In genomic region chr13:38527797-38528650, GRCm38 (mm10) we compare ENCODE assay signal across 8 mouse cellular contexts. TPM values are rescaled to one million over a fixed set of nuclear protein-coding genes. Genes with fewer than 3 reads are reported as not detected.
A peak's percentile ranks its signal among the peaks of the same experiment; 100 is the strongest.
DNase-seq lines count a peak whose midpoint lies in the region; ATAC-seq and TF ChIP-seq lines count a peak whose summit lies in the region.

No protein-coding gene starts in this region.

- H3K4me1 ChIP-seq in ES-Bruce4 (ENCODE audit: control insufficient read depth, insufficient read depth, low read length), result peaks cover 4% of the 10 kb centered on the region
- peaks cover 3% of the 10 kb centered on the region; the same call in 1 of the 2 replicates for H3K4me1 ChIP-seq in forebrain, embryonic 14.5 days (ENCODE audit: control insufficient read depth, insufficient read depth, low read length)
- peaks cover 13% of the 10 kb centered on the region for H3K4me1 ChIP-seq in neural tube, embryonic 14.5 days (ENCODE audit: control insufficient read depth, insufficient read depth, low read length)
- peaks cover 8% of the 10 kb centered on the region for H3K4me1 ChIP-seq in testis, adult 2 months (ENCODE audit: control insufficient read depth, insufficient read depth, low read length)

- no peak for TF ChIP-seq POLR2A in ES-Bruce4 (IDR thresholded peaks at IDR 0.05; ENCODE audit: insufficient read depth, low read length)
- peak; percentile 41 for TF ChIP-seq POLR2A in testis, adult 2 months (IDR thresholded peaks at IDR 0.05; ENCODE audit: control insufficient read depth, low read depth, low read length)

- ATAC-seq in cerebellum, adult (ENCODE audit: insufficient number of reproducible peaks, low FRiP score, low TSS enrichment), result peak; percentile 83
- peak; percentile 96 for ATAC-seq in forebrain, embryonic 14.5 days
- peak; percentile 94 for ATAC-seq in neural tube, embryonic 14.5 days (ENCODE audit: low read depth)

- no peaks in the 10 kb centered on the region; the same call in 1 of the 2 replicates for H3K36me3 ChIP-seq in ES-Bruce4 (ENCODE audit: control insufficient read depth, insufficient read depth, low read length, poor library complexity, severe bottlenecking)
- H3K36me3 ChIP-seq in forebrain, embryonic 14.5 days (ENCODE audit: control insufficient read depth, insufficient read depth, low read length), result peaks cover 2% of the 10 kb centered on the region
- H3K36me3 ChIP-seq in neural tube, embryonic 14.5 days (ENCODE audit: control insufficient read depth, insufficient read depth, low read length), result 0 out of 2 replicates have a peak, but pooled peaks cover under 1% of the 10 kb centered on the region
- no peaks in the 10 kb centered on the region for H3K36me3 ChIP-seq in testis, adult 2 months (ENCODE audit: control insufficient read depth, insufficient read depth, low read length)

- no peaks in the 10 kb centered on the region for H3K9me3 ChIP-seq in ES-Bruce4 (replicated peaks; ENCODE audit: control insufficient read depth, insufficient read depth, low read length, poor library complexity, severe bottlenecking)
- no peaks in the 10 kb centered on the region for H3K9me3 ChIP-seq in forebrain, embryonic 14.5 days (replicated peaks; ENCODE audit: control insufficient read depth, low read length)
- no peaks in the 10 kb centered on the region for H3K9me3 ChIP-seq in neural tube, embryonic 14.5 days (ENCODE audit: control insufficient read depth, low read length)

- no peaks in the 10 kb centered on the region for H3K27me3 ChIP-seq in ES-Bruce4 (ENCODE audit: control insufficient read depth, insufficient read depth, low read length, poor library complexity, severe bottlenecking)
- H3K27me3 ChIP-seq in forebrain, embryonic 14.5 days (replicated peaks; ENCODE audit: control insufficient read depth, insufficient read depth, low read length), result no peaks in the 10 kb centered on the region
- no peaks in the 10 kb centered on the region for H3K27me3 ChIP-seq in neural tube, embryonic 14.5 days (ENCODE audit: control insufficient read depth, insufficient read depth, low read length)
- no peaks in the 10 kb centered on the region for H3K27me3 ChIP-seq in testis, adult 2 months (ENCODE audit: control insufficient read depth, insufficient read depth, low read length)

- TF ChIP-seq EP300 in ES-Bruce4 (IDR thresholded peaks at IDR 0.05; ENCODE audit: insufficient read depth, low read depth, low read length), result no peak

- peak; percentile 74 for DNase-seq in forebrain, embryonic 14.5 days (ENCODE audit: low spot score)
- DNase-seq in heart, postnatal 14 days, result peak; percentile 90 to 93
- DNase-seq in layer of hippocampus, adult 11-12 months (ENCODE audit: low spot score), result peak; percentile 77
- DNase-seq in lung, adult 18-20 months, result peak; percentile 91

- H3K9ac ChIP-seq in ES-Bruce4 (ENCODE audit: low read depth, poor library complexity, severe bottlenecking), result peak overlapping the region; percentile 85
- peak overlapping the region; percentile 83 for H3K9ac ChIP-seq in forebrain, embryonic 14.5 days (ENCODE audit: low read length)
- peak overlapping the region; percentile 90 for H3K9ac ChIP-seq in neural tube, embryonic 14.5 days (replicated peaks; ENCODE audit: low read depth, low read length)

- intact Hi-C loops in heart, postnatal 14 days (cut with DNase I), result loop anchor here (5.0 kb wide), 1 partner anchor 54 kb away; no protein-coding TSS in a partner anchor

- no peak overlapping the region for H3K27ac ChIP-seq in ES-Bruce4 (ENCODE audit: insufficient read depth, low read length)
- H3K27ac ChIP-seq in forebrain, embryonic 14.5 days (ENCODE audit: low read depth, low read length), result peak overlapping the region; percentile 71
- peak overlapping the region; percentile 80 for H3K27ac ChIP-seq in neural tube, embryonic 14.5 days (ENCODE audit: low read depth, low read length)
- H3K27ac ChIP-seq in testis, adult 2 months (ENCODE audit: control insufficient read depth, insufficient read depth, low read depth, low read length), result peak overlapping the region; percentile 59

- H3K4me3 ChIP-seq in ES-Bruce4 (ENCODE audit: low read depth, low read length), result peak overlapping the region; percentile 75
- peak overlapping the region; percentile 81 for H3K4me3 ChIP-seq in forebrain, embryonic 14.5 days (ENCODE audit: low read depth, low read length)
- peak overlapping the region; percentile 83 for H3K4me3 ChIP-seq in neural tube, embryonic 14.5 days (ENCODE audit: low read depth, low read length)
- peak overlapping the region; percentile 90 for H3K4me3 ChIP-seq in testis, adult 2 months (ENCODE audit: control insufficient read depth, low read depth, low read length)

- H3K4me2 ChIP-seq in forebrain, embryonic 14.5 days (ENCODE audit: low read length), result peak overlapping the region; percentile 86
- H3K4me2 ChIP-seq in neural tube, embryonic 14.5 days (ENCODE audit: low read depth, low read length), result peak overlapping the region; percentile 84

- WGBS in forebrain, embryonic 14.5 days, result under 1% methylated on average over 72 of the region's 87 CpGs
- WGBS in neural tube, embryonic 14.5 days, result under 1% methylated on average over 70 of the region's 87 CpGs

- TF ChIP-seq CTCF in ES-Bruce4 (IDR thresholded peaks at IDR 0.05; ENCODE audit: low read depth, low read length), result no peak
- no peak for TF ChIP-seq CTCF in testis, adult 2 months (IDR thresholded peaks at IDR 0.05; ENCODE audit: control insufficient read depth, insufficient read depth, insufficient replicate concordance, low read depth, low read length)

RNA-seq across cellular contexts. Expression of gene Txndc5, which starts 0.6 kb away (rescaled TPM):
- polyA plus RNA-seq in ES-Bruce4 (2011; ENCODE audit: insufficient read depth, insufficient read length, low read depth, missing spikeins), result 106 and 109 TPM in 2 replicates
- 69.4 and 72.6 TPM in 2 replicates for polyA plus RNA-seq in forebrain, embryonic 14.5 days (2014; fragmentation: Nextera tagmentation; extraction: Ambion mirVana)
- total RNA-seq in heart, postnatal 14 days (2021), result 10 to 100 TPM; 42.0 to 42.3 TPM
- polyA plus RNA-seq in neural tube, embryonic 14.5 days (2014; fragmentation: Nextera tagmentation; extraction: Ambion mirVana), result 63.9 and 104 TPM in 2 replicates
- 15.8 and 16.3 TPM in 2 replicates for polyA plus RNA-seq in testis, adult 2 months (2012; rRNA removed)
